Mouse (Mus musculus) B cell, adult 2 months (primary cell): ENCODE measurements around the gene Cd81.

Source experiments
- DNase-seq, 2 experiments: peaks; one replicate each; pipeline ENCODE4 v3.0.0; 2022

Gene Cd81

DNA sequence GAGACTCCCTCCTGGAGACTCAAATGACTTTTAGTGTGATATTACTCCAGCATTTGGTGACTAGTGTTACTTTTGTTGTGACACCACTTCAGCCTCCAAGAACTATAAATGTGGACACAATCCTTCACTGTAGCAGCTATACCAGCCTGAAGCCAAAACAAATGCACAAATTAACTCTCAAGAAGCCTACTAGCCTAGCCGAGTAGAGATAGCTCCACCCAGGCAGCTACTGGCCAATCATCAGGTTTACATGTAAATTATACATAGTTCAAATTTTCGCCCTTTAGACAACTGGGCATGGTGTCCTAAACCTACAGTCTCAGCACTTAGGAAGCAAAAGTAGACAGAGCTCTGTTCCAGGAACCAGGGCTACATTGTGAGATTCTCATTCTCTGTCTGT, 1.2 kb upstream of the Cd81 start:
- DNase-seq, result no peak

DNA sequence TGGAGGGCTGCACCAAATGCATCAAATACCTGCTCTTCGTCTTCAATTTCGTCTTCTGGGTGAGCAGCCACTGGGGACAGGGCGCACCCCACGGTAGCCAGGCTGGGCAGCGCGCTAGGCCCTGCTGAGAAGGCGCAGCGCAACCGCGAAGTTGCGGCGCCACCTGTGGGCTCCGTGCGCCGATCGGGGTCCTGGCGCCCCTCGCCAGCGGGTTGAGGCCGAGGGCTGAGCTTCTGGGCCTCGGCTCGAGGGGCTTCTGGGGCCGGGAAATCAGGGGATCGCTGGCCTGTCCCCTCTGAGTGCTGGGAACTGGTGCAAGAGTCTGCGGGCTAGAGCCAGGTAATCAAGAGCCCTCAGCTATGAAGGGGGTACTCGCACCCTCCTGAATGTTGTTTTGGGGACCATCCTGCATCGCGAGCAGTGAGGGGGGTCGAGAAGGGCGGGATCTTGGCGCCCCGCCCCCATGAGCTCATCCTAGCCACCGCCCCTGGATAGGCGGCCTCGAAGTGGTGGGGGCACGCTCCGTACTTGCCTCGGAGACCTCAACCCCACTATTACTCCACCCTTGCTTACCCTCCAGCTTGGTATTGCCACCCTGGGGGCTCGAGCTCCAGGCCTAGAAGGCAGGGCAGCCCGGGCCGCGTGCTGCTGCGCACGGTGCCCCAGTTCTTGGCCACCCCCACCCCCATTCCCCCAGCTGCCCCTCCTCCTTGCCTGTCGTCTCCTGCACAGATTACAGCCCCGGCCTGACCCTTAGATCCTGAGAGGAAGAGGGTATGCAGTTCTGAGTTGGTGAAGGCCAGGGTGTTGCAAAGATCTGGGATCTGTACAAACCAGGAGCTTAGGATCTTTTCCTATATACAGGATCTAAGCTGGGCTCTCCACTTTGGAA, 715 bp downstream of the Cd81 start:
- peak; percentile 59 to 60 for DNase-seq

DNA sequence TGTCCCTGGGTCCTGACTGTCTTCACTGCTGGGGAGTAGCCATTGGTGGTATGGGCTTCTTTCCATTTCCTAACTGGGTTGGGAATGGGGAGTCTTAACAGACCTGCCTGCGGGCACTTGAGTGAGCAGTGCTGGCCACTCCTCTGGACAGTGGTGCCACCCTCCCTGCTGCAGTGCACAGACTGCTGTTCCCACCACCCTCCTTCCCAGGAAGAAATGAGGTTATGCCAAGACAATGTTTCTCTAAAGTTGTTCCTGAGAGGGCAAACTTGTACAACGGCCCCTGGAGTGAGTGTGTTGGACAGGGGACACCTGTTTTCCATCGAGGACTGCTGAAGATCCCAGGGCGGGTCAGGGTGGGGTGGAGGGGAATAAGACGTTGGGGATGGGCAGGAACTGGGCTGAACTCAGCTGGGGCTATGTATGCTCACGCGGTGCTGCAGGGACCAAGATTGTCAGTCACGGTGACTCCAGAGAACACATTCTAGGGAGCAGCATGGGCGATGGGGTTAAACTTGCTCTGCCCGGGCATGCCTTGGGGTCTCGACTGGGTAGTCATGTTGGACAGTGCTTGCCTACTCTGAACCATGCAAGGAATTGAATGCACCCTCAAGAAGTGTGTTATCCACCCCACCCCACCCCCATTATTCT, 1.5 kb downstream of the Cd81 start:
- DNase-seq, result no peak

DNA sequence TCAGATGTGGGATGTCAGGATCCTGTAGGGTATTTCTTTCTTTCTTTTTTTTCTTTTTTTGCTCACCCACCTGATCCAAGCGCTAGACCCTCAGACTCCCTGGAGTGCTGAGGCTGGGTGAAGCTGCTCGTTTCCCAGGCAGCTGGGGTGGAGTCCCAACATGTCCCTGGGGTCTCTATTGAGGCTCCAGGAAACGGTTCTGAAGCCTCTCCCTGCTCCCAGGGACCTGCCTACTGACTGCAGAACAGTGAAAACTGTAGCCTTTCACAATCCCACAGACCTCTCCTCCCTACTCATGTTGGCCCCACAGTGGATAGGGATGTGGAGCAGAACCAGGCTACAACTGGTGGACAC, 2.0 kb downstream of the Cd81 start:
- DNase-seq, result no peak

DNA sequence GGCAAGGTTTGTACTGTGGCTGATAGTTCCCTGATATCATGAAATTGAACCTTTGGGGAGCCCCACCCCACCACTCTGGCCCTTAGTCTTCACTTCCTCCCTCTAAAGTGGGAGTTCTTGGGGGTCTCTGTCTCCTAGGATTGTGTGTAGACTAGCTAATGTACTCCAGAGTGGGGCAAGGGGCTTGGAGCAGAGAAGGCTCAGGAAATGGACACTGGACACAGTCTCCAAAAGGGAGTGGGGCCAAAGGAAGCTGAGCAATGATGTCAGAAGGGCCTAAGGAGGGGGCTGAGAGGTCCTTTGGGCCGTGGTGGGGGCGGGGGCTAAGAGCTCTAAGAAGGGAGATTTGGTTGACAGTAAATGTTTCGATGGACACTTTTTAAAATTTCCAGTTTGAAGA, 2.5 kb downstream of the Cd81 start:
- no peak for DNase-seq

DNA sequence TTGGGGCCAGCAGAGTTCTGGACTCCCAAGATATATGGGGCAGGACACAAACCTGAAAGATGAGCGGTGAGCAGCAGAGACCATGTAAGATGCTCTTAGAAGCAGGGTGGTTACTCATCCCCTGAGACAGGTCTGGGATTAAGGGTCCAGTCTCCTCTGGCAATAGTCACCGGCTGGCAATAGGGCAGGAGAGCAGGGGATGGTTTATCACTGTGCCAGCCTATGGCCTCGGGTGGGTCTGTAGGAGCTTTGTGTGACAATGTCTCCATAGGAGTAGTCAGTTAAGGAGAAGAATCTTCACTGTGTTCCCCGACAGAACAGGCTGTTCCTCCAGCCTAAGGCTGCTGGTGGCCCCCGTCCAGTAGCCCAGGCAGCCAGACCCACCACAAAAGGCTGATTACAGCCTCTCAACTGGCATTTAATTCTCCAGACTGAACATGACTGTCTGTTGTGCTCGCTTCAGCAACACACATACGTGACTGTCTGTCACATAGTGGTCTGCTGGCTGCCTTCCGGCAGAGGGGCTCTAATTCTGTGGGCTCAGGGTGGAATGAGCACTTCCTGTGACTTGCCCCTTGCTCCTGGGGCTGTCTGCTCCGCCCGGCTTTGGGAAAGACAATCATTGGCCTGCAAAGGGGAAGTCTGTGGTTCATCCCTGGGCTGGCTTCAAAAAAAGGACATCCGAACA, 3.1 kb downstream of the Cd81 start:
- no peak for DNase-seq

DNA sequence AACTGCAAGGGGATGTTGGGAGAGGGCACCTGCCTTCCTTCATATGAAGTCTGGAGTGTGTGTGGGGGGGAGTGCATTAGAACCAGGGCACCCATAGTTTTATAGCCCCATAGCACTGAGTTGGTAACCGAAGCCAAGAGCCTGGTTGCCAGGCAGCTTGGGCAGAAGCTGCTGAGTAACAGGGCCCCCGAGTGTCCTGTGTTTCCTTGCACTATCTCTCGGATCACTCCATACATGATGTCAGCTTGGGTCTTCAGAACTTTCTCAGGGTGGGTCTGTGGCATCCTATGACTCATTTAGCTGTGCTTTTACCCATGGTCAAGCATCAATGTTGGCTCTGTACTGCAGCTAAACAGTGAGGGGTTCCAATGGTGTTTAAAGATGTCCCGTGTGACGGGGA, 4.5 kb downstream of the Cd81 start:
- no peak for DNase-seq

DNA sequence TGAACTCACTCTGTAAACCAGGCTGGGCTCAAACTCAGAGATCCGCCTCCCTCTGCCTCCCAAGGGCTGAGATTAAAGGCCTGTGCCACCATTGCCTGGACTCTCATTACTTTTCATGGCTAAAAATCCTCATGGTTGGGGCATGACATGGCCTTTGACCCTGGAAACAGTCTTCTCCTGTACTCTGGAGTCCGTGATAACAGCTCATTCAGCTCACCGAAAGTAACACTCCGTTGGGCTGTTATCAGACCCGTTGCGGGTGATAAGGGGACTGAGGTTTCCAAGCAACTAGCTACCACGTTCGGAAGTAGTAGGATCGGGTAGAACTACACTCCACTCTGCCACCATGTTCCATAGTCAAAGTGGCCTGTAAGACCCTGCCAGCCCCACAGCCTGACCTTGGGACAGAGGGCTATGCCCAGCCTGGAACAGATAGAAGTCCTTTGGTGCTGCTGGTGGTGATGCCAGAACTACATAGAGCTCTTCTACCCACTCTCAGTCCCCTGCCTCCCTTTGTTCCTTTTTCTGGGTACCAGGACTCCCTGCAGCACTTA, 5.2 kb downstream of the Cd81 start:
- DNase-seq, result no peak

DNA sequence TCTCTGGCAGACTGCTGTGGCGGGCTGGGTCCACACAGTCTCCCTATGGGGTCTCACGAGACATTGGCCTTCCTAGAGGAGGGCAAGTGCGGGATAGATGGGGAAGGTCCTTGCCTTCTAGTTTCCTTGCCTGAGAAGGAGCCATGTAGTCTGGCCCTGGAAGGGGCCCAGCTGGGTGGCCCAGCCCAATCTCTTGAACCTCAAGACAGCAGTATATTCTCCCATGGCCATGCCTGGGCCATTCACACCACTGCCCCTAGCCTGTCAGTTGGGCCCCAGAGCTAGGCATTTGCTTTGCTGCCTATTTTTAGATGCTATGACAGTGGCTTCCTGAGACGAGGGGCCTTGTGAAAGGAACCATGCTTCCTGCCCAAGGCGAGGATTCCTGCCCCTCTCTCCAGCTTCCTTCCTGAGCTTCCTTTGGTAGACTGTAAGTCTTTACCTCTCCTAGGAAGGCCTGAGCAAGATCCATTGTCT, 5.7 kb downstream of the Cd81 start:
- no peak for DNase-seq

DNA sequence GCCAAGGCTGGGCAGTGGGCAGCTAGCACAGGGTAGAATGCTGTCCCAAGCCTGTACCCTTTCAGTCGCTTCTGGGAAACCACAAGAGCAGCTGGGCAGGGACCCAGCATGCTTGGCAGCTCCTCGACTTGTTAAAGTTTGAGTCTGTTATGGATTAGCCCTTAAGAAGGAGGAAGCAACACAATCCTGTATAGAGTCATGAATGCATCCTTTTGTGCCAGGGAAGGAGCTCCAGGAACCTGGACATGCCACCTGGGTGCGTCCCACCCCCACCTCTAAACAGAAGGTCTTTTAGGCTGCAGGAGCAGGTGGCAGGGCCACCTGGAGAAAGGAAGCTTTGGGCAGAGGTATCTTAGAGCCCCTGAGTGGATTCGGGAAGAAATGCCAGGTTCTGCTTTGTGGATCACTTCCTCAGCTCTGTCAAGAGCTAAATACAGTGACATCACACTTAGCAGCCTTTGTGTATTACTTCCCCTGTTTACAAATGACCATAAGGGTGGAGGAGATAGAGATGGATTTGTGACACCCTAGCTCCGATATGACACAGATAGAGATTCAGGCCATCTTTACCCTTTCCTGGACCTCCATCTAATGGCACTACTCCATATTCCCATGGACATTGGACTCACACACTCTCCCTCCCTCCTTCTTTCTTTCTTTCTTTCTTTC, 6.8 kb downstream of the Cd81 start:
- no peak for DNase-seq

DNA sequence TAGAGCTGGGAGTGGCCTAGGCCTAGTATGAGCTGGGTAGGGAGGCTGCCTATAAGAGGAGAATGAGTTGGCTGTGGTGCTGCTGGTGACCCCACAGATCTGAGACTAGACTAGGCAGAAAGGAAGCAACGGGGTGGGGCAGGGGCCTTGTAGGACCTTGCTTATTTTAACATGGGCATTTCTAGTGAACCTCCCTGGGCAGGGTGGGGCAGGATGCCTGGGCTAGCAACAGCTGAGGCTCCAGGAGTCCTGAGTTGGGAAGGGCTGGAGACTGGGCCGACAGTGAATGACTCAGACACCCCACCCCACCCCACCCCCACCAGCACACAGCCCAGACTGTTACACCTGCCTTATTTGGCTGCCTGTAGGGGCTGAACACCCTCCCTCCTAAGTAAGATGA, 10.2 kb downstream of the Cd81 start:
- no peak for DNase-seq

DNA sequence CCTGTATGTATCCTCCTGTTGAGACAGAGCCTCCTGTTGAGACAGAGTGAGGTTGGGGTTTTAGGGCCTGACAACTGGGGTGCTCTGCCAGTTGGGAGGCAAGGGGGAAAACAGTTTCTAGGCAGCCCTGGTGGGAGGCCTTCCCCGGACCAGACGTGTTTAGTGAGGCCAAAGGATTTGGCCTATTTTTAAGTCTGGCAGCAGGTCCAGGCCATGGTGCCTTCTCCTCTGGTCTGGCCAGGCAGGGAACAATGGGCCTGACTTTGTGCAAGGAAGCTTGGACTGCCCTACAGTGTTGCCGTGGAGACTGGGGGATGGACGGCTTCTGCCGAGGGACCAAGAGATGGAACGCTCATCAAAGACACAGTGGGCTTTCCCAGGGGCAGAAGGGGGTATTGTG, 11.7 kb downstream of the Cd81 start:
- DNase-seq, result no peak

DNA sequence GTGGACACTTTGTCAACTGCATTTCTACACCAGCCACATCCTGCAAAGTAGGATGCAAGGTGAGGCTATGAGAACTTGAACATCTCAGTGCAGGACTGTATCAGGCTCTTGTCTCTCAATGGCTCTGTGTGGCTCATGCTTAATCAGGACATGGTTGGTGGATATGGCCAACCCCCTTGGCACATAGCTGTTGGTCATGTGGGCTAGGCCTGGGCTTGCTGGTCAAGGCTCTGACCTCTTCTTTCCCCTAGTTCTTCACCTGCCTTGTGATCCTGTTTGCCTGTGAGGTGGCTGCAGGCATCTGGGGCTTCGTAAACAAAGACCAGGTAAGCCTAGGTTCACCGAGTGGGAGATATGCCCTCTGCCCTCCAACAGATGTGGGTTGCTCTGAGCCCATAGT, 13.2 kb downstream of the Cd81 start:
- no peak for DNase-seq

DNA sequence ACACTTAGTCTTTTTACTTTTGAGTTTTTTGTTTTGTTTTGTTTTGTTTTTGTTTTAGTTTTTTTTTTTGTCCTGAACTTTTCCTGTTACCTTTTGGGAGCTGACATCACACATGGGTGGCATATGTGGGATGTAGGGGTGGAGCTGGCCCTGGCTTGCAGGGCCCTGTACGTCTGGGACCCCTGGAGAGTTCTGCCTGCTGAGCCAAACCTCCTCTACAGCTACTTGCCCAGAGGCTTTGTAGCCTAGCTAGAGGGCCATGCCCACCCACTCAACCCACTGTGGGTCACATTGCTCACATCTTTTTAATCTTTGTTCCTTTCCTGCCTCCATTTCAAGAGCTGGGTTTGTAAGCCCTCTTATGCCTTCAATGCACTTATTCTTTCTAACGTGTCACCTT, 14.9 kb downstream of the Cd81 start:
- DNase-seq, result no peak

DNA sequence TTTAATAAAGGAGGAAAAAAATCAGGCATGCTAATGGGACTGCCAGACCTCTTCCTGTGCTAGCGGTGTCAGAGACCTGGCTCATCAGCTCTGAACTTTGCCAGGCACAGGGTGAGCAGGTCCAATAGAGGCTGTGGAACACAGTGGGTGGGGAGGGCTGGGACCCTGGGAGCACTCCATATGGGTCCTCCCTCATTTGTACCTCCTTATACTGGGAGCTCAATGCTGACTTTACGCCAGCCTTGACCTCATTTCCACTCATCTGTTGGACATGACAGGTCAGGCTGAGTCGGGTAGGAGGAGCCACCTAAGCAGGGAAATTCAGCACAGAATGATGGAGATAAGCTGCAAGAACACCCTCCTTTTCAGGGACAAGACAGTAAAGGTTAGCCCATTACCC, 15.4 kb downstream of the Cd81 start:
- no peak for DNase-seq

DNA sequence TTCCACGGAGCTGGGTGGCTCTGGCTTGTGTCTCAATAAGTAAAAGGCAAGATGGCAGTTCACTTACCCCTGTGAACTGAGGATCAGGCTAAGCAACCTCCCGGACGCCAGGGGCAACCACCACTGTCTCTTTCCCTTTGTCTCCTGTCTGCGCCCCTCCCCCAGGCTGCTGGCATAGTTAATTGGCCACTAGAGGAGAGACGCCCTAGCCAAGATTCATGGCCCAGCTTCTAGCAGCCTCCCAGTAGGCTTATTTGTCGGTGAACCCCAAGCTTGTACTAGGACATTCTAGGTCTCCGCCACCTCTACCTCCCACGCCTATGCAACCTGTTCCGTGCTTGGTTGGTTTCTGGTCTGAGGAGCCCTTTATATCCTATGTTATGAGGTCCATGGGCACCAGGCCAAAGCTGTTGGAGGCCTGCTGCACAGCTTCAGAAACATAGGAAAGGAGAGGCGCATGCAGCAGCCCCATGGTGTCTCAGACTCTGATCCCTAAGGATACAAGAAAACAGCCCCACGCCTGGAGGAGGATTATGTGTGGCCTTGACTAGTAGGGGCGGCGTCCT, 15.9 kb downstream of the Cd81 start:
- DNase-seq, result no peak

DNA sequence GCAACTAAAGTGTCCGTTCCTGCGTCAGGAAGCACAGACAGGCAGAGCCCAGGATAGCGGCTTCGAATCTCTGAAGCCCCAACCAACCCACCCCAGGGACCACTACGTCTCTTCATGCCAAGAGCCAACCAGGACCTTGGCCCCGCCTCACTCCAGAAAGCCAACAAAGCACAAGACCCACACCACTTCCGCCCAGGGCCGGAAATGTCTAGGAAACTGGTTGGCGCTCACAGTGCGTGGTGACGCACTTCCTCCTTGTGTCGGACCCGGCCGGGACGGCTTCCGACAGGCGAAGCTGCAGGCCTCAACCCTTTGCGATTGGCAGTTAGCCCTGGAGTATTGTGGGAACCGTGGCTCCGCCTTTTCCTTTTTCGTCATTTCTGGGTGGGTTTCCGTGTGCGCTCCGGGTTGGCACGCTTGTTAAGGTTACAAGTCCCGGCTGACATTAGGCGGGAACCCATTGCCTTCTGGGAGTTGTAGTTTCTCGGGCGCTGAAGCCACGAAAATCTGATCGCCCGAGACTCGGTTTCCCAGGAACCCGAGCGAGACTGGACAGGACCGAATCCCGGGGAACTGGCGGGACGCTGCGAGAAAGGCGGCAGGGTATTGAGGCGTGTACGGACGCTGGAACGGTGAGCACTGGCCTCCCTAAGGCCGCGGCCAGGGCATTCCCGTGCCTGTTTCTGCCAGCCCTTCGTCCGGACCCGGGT, 16.5 kb downstream of the Cd81 start, which contains the start of gene Tssc4:
TSS of gene Tssc4 (plus strand) at position 368 of the 710 bp plus-strand sequence.
- peak; percentile 95 to 96 for DNase-seq

DNA sequence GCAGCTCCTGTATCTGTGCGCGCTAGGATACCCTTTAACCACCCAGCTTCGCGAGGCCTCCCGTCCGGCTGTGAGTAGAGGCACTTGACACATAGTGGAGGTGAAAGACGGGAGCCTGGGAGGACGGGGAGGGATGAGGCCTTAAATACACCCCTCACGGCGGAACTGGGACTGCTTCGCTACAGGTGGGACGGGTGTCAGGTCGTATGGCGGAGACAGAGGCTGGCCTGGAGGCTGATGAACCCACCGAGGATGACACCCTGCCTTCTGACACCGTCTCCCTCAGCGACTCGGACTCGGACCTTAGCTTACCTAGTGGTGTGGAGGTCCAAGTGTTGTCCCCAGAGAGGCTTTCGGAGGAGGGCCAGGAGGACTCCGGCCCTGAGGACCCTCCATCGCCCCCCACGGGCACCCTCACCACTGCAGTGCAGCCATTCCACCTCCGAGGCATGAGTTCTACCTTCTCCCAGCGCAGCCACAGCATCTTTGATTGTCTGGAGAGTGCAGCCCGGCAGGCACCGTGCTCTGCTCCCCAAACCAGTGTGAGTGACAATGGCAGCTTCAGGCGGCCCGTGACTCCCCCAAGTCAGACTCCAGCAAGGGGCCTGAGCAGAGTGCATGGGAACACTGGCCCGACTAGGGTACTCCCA, 17.3 kb downstream of the Cd81 start:
- no peak for DNase-seq

DNA sequence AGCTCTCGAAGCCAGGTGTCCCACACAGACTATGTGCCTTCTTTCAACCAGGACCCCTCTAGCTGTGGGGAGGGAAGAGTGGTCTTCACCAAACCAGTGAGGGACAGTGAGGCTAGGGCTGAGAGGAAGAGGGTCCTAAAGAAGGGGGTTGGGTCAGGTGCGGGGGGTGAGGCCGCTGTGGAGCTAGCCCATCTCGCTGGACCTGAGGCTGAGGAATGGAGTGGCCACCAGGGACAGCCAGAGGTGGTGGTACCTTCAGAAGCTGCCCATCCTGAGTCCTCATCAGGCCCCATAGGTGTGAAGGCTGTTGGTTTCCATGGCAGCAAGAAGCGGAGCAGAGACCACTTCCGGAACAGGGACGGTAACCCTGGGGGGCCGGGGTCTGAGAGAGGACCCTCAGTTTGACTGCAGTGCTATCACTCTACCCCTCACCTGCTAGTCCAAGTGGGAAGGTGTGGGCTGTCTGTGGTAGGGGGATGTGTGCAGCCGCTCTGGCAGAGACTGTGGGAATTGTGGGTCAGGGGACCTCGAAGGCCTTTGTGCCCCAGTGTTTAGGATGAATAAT, 18.0 kb downstream of the Cd81 start:
- no peak for DNase-seq

DNA sequence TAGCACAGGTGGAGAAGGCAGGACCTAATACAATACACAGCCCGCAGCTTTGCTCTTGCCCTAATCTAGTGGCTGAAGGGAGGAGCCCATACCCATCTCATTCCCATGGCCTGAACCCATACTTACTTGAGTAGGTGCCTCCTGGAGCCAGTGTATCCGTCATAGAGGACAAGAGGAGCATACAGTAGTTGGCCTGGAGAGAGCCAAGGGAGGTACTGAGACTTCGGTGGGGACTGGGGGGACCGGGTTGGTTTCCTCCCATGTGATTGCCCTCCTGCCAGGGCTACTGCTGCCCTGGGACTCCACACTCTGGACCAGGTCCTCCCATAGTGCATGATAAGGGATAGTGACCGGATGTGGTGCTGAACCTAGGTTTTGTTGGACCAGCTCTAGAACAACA, 20.1 kb downstream of the Cd81 start:
- no peak for DNase-seq

DNA sequence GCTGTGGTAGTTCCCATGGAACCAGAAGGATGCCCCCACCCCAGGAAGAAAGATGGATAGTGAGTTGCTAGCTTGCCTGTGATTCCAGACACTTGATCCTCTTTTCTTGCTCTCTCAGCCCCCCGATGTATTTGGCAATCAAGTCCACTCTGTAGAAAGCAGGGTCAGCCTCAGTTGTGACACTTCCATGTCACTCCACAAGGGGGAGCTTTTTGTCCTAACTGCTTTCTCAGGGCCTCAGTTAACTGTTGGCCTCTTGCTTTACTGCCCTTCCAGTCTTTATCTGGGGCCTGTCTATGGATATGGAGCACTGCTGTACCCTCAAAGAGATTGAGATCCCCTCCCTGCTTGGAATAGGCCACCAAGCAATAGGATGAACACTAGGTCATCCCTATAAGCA, 20.5 kb downstream of the Cd81 start:
- DNase-seq, result peak; percentile 74 to 77
